Mouse (Mus musculus) intestine, postnatal 0 days (tissue): ENCODE measurements around the gene Man1a. TPM values are rescaled to one million over a fixed set of nuclear protein-coding genes. Genes with fewer than 3 reads are reported as not detected.
A peak's percentile ranks its signal among the peaks of the same experiment; 100 is the strongest.

Experiments used
- ATAC-seq: fragments of 200-750 bp; cut with Nextera tagmentation; 2 replicates; pipeline ENCODE4 v1.8.0; 2017; ENCODE audit warnings: mild to moderate bottlenecking, moderate TSS enrichment, moderate library complexity
- H3K27ac ChIP-seq: fragments of 300-500 bp; sonication (generic); 2 replicates; pipeline ENCODE4 v1.5.1; 2014; ENCODE audit warnings: mild to moderate bottlenecking, low read depth, low read length, moderate library complexity
- H3K27me3 ChIP-seq: fragments of 300-500 bp; sonication (generic); replicated peaks from 2 replicates; pipeline ENCODE4 v1.6.1; 2014; ENCODE audit warnings: low read length, mixed read lengths; ENCODE audit not compliant: control insufficient read depth, insufficient read depth
- H3K36me3 ChIP-seq: fragments of 300-500 bp; sonication (generic); 2 replicates; pipeline ENCODE4 v1.6.1; 2014; ENCODE audit warnings: mild to moderate bottlenecking, moderate library complexity; ENCODE audit not compliant: control insufficient read depth, insufficient read depth
- H3K4me1 ChIP-seq: fragments of 300-500 bp; sonication (generic); replicated peaks from 2 replicates; pipeline ENCODE4 v1.6.1; 2014; ENCODE audit warnings: antibody characterized with exemption, low read length, mixed read lengths; ENCODE audit not compliant: control insufficient read depth, insufficient read depth
- H3K4me2 ChIP-seq: fragments of 300-500 bp; sonication (generic); replicated peaks from 2 replicates; pipeline ENCODE4 v1.6.1; 2014; ENCODE audit warnings: low read depth, mild to moderate bottlenecking, moderate library complexity
- H3K4me3 ChIP-seq: fragments of 300-500 bp; sonication (generic); 2 replicates; pipeline ENCODE4 v1.5.1; 2014; ENCODE audit warnings: low read depth, low read length
- H3K9ac ChIP-seq: fragments of 300-500 bp; sonication (generic); 2 replicates; pipeline ENCODE4 v1.6.1; 2014; ENCODE audit warnings: mild to moderate bottlenecking, low read depth, low read length
- H3K9me3 ChIP-seq: fragments of 300-500 bp; sonication (generic); 2 replicates; pipeline ENCODE4 v1.6.1; 2016; ENCODE audit warnings: mixed run types; ENCODE audit not compliant: control insufficient read depth
- CTCF ChIP-seq: sonication (generic); IDR thresholded peaks from 2 replicates; pipeline ENCODE4 v1.5.1; 2016; ENCODE audit warnings: low read depth, mild to moderate bottlenecking, control low read depth, antibody characterized with exemption, moderate library complexity
- WGBS: fragments of 180-500 bp; shearing (Covaris S2); extraction: QIAGEN DNeasy Blood & Tissue Kit; methylation state at CpG from one replicate; pipeline ENCODE4 v1.1.7; 2014; 5-methylcytosine and 5-hydroxymethylcytosine counted together
- polyA plus RNA-seq: library from polyadenylated mRNA; unstranded; fragments of >200 nt; fragmentation: Nextera tagmentation; extraction: Ambion mirVana; gene quantifications from 2 replicates; pipeline ENCODE4 v1.2.1, GENCODE M21; 2015

Gene Man1a
- polyA plus RNA-seq, 1 experiment from 2014 or later = 29.9 TPM

DNA sequence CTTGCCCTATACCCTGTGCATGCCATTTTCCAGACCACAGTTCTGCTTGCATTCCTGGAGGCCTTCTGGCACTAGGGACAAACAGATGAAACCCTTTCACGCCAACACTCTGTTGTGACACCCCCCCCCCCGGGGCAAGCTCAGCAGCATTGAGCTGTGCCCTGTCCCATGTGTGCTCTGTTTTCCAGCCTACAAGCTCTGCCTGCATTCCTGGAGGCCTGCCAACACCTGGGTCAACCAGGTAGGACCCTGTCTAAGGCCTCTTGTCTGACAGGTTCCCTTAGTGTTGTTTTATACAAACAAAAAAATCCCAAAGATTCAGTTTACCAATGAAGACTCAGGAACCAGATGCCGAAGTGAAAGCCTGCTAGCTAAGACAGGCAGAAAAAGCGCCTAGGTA is 27.3 kb upstream of the Man1a start:
- no peak overlapping the region for H3K4me3 ChIP-seq
- H3K27ac ChIP-seq = no peak overlapping the region
- no peak for ATAC-seq
- no peaks in the 10 kb centered on the region for H3K4me1 ChIP-seq
- no peaks in the 10 kb centered on the region for H3K9me3 ChIP-seq
- no peaks in the 10 kb centered on the region for H3K36me3 ChIP-seq
- no peaks in the 10 kb centered on the region for H3K27me3 ChIP-seq
- H3K9ac ChIP-seq = no peak overlapping the region
- 79% methylated on average over 4 of the region's 4 CpGs for WGBS
- no peak for TF ChIP-seq CTCF
- no peak overlapping the region for H3K4me2 ChIP-seq

DNA sequence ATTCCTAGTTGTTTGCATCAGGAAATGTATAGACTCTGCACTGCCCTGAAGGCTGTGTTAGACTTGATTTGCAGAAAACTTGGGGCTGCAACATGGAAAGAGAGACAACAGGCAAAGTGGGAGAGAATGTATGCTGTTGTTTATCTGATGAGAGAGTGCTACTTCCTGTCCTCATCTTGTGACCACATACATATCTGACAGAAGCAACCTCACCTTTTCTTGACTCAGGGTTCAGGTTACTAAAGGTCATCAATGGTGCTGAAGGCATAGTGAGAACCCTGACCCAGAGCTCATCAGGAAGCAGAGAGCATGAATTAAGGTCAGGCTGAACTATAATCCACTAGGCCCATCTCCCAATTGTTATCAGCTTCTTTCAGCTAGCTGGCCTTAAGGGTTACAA is 15.7 kb upstream of the Man1a start:
- Histone ChIP-seq H3K27ac (no peak overlapping the region), H3K4me2 (no peak overlapping the region), H3K9me3 (no peaks in the 10 kb centered on the region), H3K4me1 (no peaks in the 10 kb centered on the region), H3K27me3 (no peaks in the 10 kb centered on the region), H3K36me3 (no peaks in the 10 kb centered on the region), H3K9ac (no peak overlapping the region), H3K4me3 (no peak overlapping the region)
- no peak for TF ChIP-seq CTCF
- no peak for ATAC-seq

DNA sequence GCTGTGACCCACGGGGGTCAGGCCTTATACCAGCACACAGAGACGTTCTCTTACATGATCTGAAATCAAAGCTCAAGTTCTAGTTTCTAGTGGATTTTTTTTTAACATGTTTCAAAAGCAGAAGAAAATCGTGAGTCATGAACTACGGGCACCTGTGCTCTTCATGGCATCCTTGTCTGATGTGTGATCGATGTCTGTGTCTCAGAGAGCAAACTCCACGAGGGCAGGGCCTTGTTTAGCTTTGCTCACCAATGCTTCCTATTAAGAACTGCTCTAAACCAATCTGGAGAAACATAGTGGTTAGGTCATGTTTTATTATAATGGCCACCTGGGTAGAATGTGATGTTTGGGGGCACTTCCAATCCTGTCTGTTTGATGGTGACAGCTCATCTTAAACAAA is 13.5 kb upstream of the Man1a start:
- no peaks in the 10 kb centered on the region for H3K36me3 ChIP-seq
- H3K4me2 ChIP-seq = no peak overlapping the region
- H3K9ac ChIP-seq = no peak overlapping the region
- no peak overlapping the region for H3K4me3 ChIP-seq
- H3K4me1 ChIP-seq = no peaks in the 10 kb centered on the region
- no peaks in the 10 kb centered on the region for H3K9me3 ChIP-seq
- no peaks in the 10 kb centered on the region for H3K27me3 ChIP-seq
- WGBS = 84% methylated on average over 6 of the region's 6 CpGs
- TF ChIP-seq CTCF = no peak
- no peak overlapping the region for H3K27ac ChIP-seq
- ATAC-seq = no peak

DNA sequence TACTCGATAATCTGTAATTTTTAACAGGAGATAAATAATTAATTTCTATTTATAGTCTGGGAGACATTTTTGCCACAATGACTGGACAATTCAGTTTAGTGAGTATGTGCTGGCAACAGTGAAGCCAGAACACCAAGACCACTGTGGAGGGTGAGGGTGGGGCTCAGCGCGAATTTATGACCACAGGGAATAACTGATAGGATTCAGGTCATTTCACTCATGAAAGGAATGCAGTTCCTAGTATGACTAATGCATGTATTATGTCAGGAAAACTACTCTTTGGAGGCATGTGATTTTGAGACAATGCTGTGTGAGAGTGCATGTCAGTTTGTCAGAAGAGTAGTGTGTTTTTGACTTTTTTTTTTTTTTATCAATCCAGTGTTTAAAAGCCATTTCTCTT is 10.9 kb upstream of the Man1a start:
- Histone ChIP-seq H3K27me3 (no peaks in the 10 kb centered on the region), H3K9ac (no peak overlapping the region), H3K4me3 (no peak overlapping the region), H3K4me2 (no peak overlapping the region), H3K27ac (no peak overlapping the region), H3K4me1 (no peaks in the 10 kb centered on the region), H3K9me3 (no peaks in the 10 kb centered on the region), H3K36me3 (no peaks in the 10 kb centered on the region)
- 69% methylated on average over 3 of the region's 3 CpGs for WGBS
- no peak for ATAC-seq
- no peak for TF ChIP-seq CTCF

DNA sequence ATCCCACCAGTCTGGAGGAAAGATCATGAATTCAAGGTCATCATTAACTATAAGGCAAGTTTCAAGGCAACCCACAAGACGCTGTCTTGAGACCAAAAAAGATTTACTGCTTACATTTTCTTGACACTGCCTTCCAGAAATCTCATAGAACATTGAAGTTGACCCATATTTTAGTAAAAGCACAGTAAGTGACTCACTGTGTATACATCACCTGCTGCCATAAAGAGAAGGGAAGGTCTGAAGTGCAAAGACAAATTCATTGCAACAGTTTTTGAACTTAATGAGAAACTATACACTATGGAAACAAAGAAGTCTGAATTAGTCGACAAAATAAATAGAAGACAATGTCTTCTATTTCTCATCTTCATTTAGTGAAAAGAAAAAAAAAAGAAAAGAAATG is 8.7 kb upstream of the Man1a start:
- no peak for ATAC-seq

DNA sequence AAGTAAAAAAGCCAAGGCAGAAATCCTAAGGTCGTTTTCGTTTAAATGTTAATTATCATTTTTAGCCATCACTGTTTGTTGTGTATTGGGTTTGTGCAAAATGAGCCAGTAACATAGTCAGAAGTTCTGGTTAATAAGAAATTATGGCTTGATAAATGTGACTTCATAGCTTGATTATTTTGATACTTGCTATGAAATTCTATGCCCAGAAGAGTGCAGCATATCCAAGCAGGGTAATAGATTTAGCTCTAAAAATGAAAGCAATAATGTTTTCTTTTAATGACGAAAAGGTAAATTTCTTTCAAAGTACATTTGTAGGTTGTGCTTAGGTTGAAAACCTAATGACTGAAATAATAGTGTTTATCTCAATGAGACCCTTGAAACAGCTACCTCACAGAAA is 596 bp upstream of the Man1a start:
- 53% methylated on average over 3 of the region's 3 CpGs for WGBS
- TF ChIP-seq CTCF = peak; percentile 71
- ATAC-seq = no peak
- no peaks in the 10 kb centered on the region for H3K27me3 ChIP-seq
- no peaks in the 10 kb centered on the region for H3K9me3 ChIP-seq
- H3K9ac ChIP-seq = no peak overlapping the region
- no peaks in the 10 kb centered on the region for H3K36me3 ChIP-seq
- no peak overlapping the region for H3K4me2 ChIP-seq
- no peak overlapping the region for H3K4me3 ChIP-seq
- H3K27ac ChIP-seq = no peak overlapping the region
- no peaks in the 10 kb centered on the region; the same call in 1 of the 2 replicates for H3K4me1 ChIP-seq

More for the DNA sequence above, 8.7 kb upstream of the Man1a start:
- no peak for TF ChIP-seq CTCF
- Histone ChIP-seq H3K4me3 (no peak overlapping the region), H3K27me3 (no peaks in the 10 kb centered on the region), H3K4me2 (no peak overlapping the region), H3K9me3 (no peaks in the 10 kb centered on the region), H3K9ac (no peak overlapping the region), H3K36me3 (no peaks in the 10 kb centered on the region), H3K27ac (no peak overlapping the region), H3K4me1 (no peaks in the 10 kb centered on the region)
- 66% methylated on average over 2 of the region's 2 CpGs for WGBS

DNA sequence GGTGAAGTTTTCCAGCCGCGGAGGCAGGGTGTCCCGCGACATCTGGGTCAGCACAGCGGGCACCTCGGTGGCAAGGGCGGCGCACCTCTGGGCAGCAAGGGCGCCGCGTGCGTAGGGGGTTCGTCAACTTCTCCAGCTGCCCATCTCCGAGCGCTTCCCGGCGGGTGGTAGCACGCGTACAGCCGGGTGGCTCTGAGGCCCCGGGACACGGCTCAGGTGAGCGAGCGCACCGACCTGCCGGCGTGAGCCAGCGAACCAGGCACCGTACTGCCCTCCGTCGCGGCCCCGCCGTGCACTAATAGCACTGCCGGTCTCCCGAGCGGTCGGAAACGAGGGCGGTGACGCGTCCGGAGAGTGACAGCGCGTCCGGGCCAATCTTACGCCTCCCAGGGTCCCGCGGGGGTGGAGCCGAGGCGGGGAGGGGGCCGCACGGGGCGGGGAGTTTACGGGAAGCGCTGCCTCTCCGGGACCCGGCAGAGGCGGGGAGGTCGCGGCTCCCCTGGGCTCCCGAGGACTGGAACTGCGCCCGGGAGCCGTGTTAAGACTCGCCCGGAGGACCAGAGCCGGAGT is 883 bp downstream of the Man1a start:
- peak overlapping the region; percentile 99 for H3K4me2 ChIP-seq
- WGBS = under 1% methylated on average over 68 of the region's 68 CpGs
- peaks cover 3% of the 10 kb centered on the region; the same call in 1 of the 2 replicates for H3K4me1 ChIP-seq
- H3K27me3 ChIP-seq = no peaks in the 10 kb centered on the region
- TF ChIP-seq CTCF = no peak
- peak overlapping the region; percentile 85 for H3K9ac ChIP-seq
- ATAC-seq = peak; percentile 79
- H3K27ac ChIP-seq = peak overlapping the region; percentile 92
- H3K9me3 ChIP-seq = no peaks in the 10 kb centered on the region
- peak overlapping the region; percentile 84 for H3K4me3 ChIP-seq
- H3K36me3 ChIP-seq = no peaks in the 10 kb centered on the region
